Mouse (Mus musculus): ENCODE measurements around the gene Sergef. TPM values are rescaled to one million over a fixed set of nuclear protein-coding genes. Genes with fewer than 3 reads are reported as not detected.

Sergef gene
- polyA plus RNA-seq, 1 experiment from 2014 or later: 11.6 TPM

GRCm38 (mm10) chr7:46394933-46395332 is 244.7 kb downstream of the Sergef start:
- Histone ChIP-seq H3K4me3 (ENCODE audit: low read depth, low read length) (no peak overlapping the region), H3K4me1 (ENCODE audit: control insufficient read depth, insufficient read depth, low read length) (peaks cover 3% of the 10 kb centered on the region; the same call in 1 of the 2 replicates), H3K9me3 (replicated peaks; ENCODE audit: control insufficient read depth, low read length) (no peaks in the 10 kb centered on the region), H3K27me3 (ENCODE audit: control insufficient read depth, insufficient read depth, low read length) (peaks cover 50% of the 10 kb centered on the region), H3K36me3 (replicated peaks; ENCODE audit: control insufficient read depth, insufficient read depth, low read depth, low read length) (no peaks in the 10 kb centered on the region), H3K27ac (replicated peaks; ENCODE audit: low read depth, low read length) (no peak overlapping the region), H3K9ac (replicated peaks; ENCODE audit: low read length) (no peak overlapping the region), H3K4me2 (ENCODE audit: low read depth, low read length) (no peak overlapping the region)
- ATAC-seq (replicated peaks; ENCODE audit: insufficient number of reproducible peaks, low FRiP score, low TSS enrichment, low read depth) (no peak), DNase-seq (ENCODE audit: low spot score) (no peak)
- 66% methylated on average over 4 of the region's 4 CpGs for WGBS

- peaks cover 3% of the 10 kb centered on the region; the same call in 1 of the 2 replicates for H3K4me1 ChIP-seq (ENCODE audit: control insufficient read depth, insufficient read depth, low read length)
- peaks cover 40% of the 10 kb centered on the region for H3K27me3 ChIP-seq (ENCODE audit: control insufficient read depth, insufficient read depth, low read length)
- no peak overlapping the region for H3K4me3 ChIP-seq (ENCODE audit: low read depth, low read length)
- ATAC-seq (replicated peaks; ENCODE audit: insufficient number of reproducible peaks, low FRiP score, low TSS enrichment, low read depth): no peak
- H3K9me3 ChIP-seq (replicated peaks; ENCODE audit: control insufficient read depth, low read length): no peaks in the 10 kb centered on the region
- H3K36me3 ChIP-seq (replicated peaks; ENCODE audit: control insufficient read depth, insufficient read depth, low read depth, low read length): no peaks in the 10 kb centered on the region
- 49% methylated on average over 12 of the region's 12 CpGs for WGBS
- H3K27ac ChIP-seq (replicated peaks; ENCODE audit: low read depth, low read length): no peak overlapping the region
- H3K9ac ChIP-seq (replicated peaks; ENCODE audit: low read length): no peak overlapping the region
- H3K4me2 ChIP-seq (ENCODE audit: low read depth, low read length): no peak overlapping the region
- no peak for DNase-seq (ENCODE audit: low spot score)
Measured at GRCm38 (mm10) chr7:46393718-46394511, 245.7 kb downstream of the Sergef start.

Other genes starting within 250 kb of the Sergef start
- gene Kcnc1, start 243.3 kb downstream of the Sergef start, polyA plus RNA-seq (2014; fragmentation: Nextera tagmentation; extraction: Ambion mirVana): 0.55 and 1.3 TPM in 2 replicates
- gene Tph1, start 32.7 kb upstream of the Sergef start, polyA plus RNA-seq (2014; fragmentation: Nextera tagmentation; extraction: Ambion mirVana): 0.29 and 0.66 TPM in 2 replicates
- 45.6 and 51.7 TPM in 2 replicates for gene Saal1, start 70.9 kb upstream of the Sergef start, polyA plus RNA-seq (2014; fragmentation: Nextera tagmentation; extraction: Ambion mirVana)
- gene Saa3, start 75.9 kb upstream of the Sergef start, polyA plus RNA-seq (2014; fragmentation: Nextera tagmentation; extraction: Ambion mirVana): not detected in 2 replicates
- not detected in 2 replicates for gene Saa4, start 92.8 kb upstream of the Sergef start, polyA plus RNA-seq (2014; fragmentation: Nextera tagmentation; extraction: Ambion mirVana)
- 0.67 and 0.89 TPM in 2 replicates for gene Saa1, start 103.2 kb upstream of the Sergef start, polyA plus RNA-seq (2014; fragmentation: Nextera tagmentation; extraction: Ambion mirVana)
- gene Saa2, start 112.0 kb upstream of the Sergef start, polyA plus RNA-seq (2014; fragmentation: Nextera tagmentation; extraction: Ambion mirVana): 1.4 and 1.6 TPM in 2 replicates
- 14.8 and 18.8 TPM in 2 replicates for gene Hps5, start 156.3 kb upstream of the Sergef start, polyA plus RNA-seq (2014; fragmentation: Nextera tagmentation; extraction: Ambion mirVana)
- 60.2 and 64.0 TPM in 2 replicates for gene Gtf2h1, start 156.3 kb upstream of the Sergef start, polyA plus RNA-seq (2014; fragmentation: Nextera tagmentation; extraction: Ambion mirVana)
- 1,561 and 1,765 TPM in 2 replicates for gene Ldha, start 201.7 kb upstream of the Sergef start, polyA plus RNA-seq (2014; fragmentation: Nextera tagmentation; extraction: Ambion mirVana)
- 0.26 TPM in 1 of 2 replicates, not detected in the other for gene Ldhc, start 221.4 kb upstream of the Sergef start, polyA plus RNA-seq (2014; fragmentation: Nextera tagmentation; extraction: Ambion mirVana)

Measured in embryonic facial prominence, embryonic 11.5 days (tissue).